Mouse (Mus musculus) testis, adult 2 months (tissue): Measurements from ENCODE around the gene Wwtr1. TPM values are rescaled to one million over a fixed set of nuclear protein-coding genes. Genes with fewer than 3 reads are reported as not detected.

Experiments used
- H3K27ac ChIP-seq: fragments of 200-500 bp; 2 replicates; pipeline ENCODE4 v1.5.1; 2012; ENCODE audit warnings: low read depth, low read length; ENCODE audit not compliant: control insufficient read depth, insufficient read depth
- H3K27me3 ChIP-seq: fragments of 200-500 bp; 2 replicates; pipeline ENCODE4 v1.6.1; 2012; ENCODE audit warnings: mild to moderate bottlenecking, low read length, moderate library complexity; ENCODE audit not compliant: control insufficient read depth, insufficient read depth
- H3K36me3 ChIP-seq: fragments of 200-500 bp; 2 replicates; pipeline ENCODE4 v1.6.1; 2012; ENCODE audit warnings: mild to moderate bottlenecking, low read length; ENCODE audit not compliant: control insufficient read depth, insufficient read depth
- H3K4me1 ChIP-seq: fragments of 200-500 bp; 2 replicates; pipeline ENCODE4 v1.6.1; 2012; ENCODE audit warnings: low read length; ENCODE audit not compliant: control insufficient read depth, insufficient read depth
- H3K4me3 ChIP-seq: fragments of 200-500 bp; 2 replicates; pipeline ENCODE4 v1.5.1; 2012; ENCODE audit warnings: low read depth, mild to moderate bottlenecking, low read length, moderate library complexity, mixed read lengths; ENCODE audit not compliant: control insufficient read depth
- CTCF ChIP-seq: fragments of 200-500 bp; IDR thresholded peaks from 2 replicates; pipeline ENCODE4 v1.5.1; 2012; ENCODE audit warnings: low read depth, mild to moderate bottlenecking, inconsistent platforms, low read length, moderate library complexity; ENCODE audit not compliant: control insufficient read depth, insufficient read depth, insufficient replicate concordance
- POLR2A ChIP-seq: fragments of 200-500 bp; IDR thresholded peaks from 2 replicates; pipeline ENCODE4 v1.6.1; 2012; ENCODE audit warnings: low read depth, mild to moderate bottlenecking, inconsistent platforms, low read length, moderate library complexity; ENCODE audit not compliant: control insufficient read depth
- polyA plus RNA-seq: library from polyadenylated mRNA; depleted of rRNA; stranded (reverse); fragments of >200 nt; gene quantifications from 2 replicates; pipeline ENCODE4 v1.2.3, GENCODE M21; 2012

Wwtr1 gene
- polyA plus RNA-seq, 1 experiment, result 23.0 TPM

DNA sequence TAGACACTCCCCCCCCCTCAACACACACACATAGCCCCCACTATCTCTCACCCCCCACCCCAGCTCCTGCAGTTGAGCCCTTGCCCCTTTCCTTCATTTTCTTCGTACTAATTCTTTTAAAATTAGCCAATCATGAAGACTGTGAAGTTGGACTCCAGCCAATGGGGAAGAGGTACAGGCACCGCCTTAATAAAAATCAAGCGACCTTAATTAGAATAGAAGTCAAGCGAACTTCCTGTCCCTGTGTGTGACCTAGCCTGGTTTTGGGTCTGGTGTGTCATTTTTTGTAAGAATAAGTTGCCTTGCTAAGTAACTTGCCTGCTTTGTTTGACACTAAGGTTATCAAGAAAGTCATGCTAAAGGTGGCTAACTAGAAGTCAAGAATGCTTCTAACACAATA is 26.9 kb upstream of the Wwtr1 start:
- TF ChIP-seq POLR2A, result no peak
- TF ChIP-seq CTCF, result no peak
- Histone ChIP-seq H3K27me3 (no peaks in the 10 kb centered on the region), H3K4me3 (no peak overlapping the region), H3K36me3 (no peaks in the 10 kb centered on the region), H3K27ac (no peak overlapping the region), H3K4me1 (no peaks in the 10 kb centered on the region)

DNA sequence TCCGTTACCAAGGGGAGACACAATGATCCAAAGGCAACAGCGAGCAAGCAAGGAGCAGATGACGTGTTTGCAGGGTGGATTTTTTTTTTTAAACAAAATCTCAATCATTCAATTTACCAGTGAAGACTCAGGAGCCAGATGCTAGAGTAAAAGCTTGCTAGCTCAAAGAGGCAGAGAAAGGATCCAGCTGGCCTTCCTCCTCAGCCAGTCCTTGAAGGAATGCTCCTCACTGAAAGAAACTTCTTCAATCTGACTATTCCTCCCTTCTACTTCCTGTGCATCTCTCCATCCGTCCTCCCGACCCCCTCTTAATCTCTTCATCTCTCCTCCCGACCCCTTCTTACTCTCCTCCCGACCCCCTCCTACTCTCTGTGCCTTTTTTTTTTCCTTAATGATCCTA is 20.9 kb upstream of the Wwtr1 start:
- no peak overlapping the region for H3K4me3 ChIP-seq
- TF ChIP-seq POLR2A, result no peak
- TF ChIP-seq CTCF, result no peak
- no peak overlapping the region for H3K27ac ChIP-seq
- H3K4me1 ChIP-seq, result no peaks in the 10 kb centered on the region
- H3K27me3 ChIP-seq, result no peaks in the 10 kb centered on the region
- H3K36me3 ChIP-seq, result no peaks in the 10 kb centered on the region

- no peaks in the 10 kb centered on the region for H3K36me3 ChIP-seq
- no peak overlapping the region for H3K4me3 ChIP-seq
- TF ChIP-seq POLR2A (no peak), CTCF (no peak)
- no peak overlapping the region for H3K27ac ChIP-seq
- no peaks in the 10 kb centered on the region for H3K27me3 ChIP-seq
- no peaks in the 10 kb centered on the region for H3K4me1 ChIP-seq
Measured at GRCm38 (mm10) chr3:57595506-57595905, 19.8 kb upstream of the Wwtr1 start.

GRCm38 (mm10) chr3:57585967-57586366 is 10.3 kb upstream of the Wwtr1 start:
- Histone ChIP-seq H3K27me3 (no peaks in the 10 kb centered on the region), H3K27ac (no peak overlapping the region), H3K36me3 (no peaks in the 10 kb centered on the region), H3K4me1 (no peaks in the 10 kb centered on the region), H3K4me3 (no peak overlapping the region)
- TF ChIP-seq CTCF (no peak), POLR2A (no peak)

DNA sequence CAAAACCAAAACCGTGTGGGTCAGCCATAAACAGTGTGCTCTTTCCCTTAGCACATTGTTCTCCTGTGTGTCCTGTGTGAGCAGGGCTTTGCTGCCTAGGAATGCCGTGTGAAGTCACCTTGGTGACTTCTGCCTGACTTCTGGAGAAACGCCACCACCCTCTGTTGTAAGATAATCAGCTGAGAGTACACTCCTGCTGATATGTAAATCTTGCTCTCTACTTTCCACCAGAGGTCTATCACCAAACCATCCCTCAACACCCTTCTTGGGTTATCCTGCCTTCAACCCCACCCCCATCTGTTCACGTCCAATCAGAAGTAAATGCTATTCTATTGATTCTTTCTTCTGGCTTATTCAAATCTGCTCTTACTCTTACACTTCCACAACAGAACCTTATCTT is 7.8 kb upstream of the Wwtr1 start:
- H3K27ac ChIP-seq, result no peak overlapping the region
- no peaks in the 10 kb centered on the region for H3K36me3 ChIP-seq
- H3K4me1 ChIP-seq, result no peaks in the 10 kb centered on the region
- no peaks in the 10 kb centered on the region for H3K27me3 ChIP-seq
- TF ChIP-seq POLR2A (no peak), CTCF (no peak)
- no peak overlapping the region for H3K4me3 ChIP-seq

GRCm38 (mm10) chr3:57580426-57581195 is 4.9 kb upstream of the Wwtr1 start:
- H3K36me3 ChIP-seq, result no peaks in the 10 kb centered on the region
- H3K4me1 ChIP-seq, result peaks cover 6% of the 10 kb centered on the region
- no peak for TF ChIP-seq POLR2A
- no peak for TF ChIP-seq CTCF
- peaks cover 3% of the 10 kb centered on the region; the same call in 1 of the 2 replicates for H3K27me3 ChIP-seq
- no peak overlapping the region for H3K27ac ChIP-seq
- H3K4me3 ChIP-seq, result no peak overlapping the region

DNA sequence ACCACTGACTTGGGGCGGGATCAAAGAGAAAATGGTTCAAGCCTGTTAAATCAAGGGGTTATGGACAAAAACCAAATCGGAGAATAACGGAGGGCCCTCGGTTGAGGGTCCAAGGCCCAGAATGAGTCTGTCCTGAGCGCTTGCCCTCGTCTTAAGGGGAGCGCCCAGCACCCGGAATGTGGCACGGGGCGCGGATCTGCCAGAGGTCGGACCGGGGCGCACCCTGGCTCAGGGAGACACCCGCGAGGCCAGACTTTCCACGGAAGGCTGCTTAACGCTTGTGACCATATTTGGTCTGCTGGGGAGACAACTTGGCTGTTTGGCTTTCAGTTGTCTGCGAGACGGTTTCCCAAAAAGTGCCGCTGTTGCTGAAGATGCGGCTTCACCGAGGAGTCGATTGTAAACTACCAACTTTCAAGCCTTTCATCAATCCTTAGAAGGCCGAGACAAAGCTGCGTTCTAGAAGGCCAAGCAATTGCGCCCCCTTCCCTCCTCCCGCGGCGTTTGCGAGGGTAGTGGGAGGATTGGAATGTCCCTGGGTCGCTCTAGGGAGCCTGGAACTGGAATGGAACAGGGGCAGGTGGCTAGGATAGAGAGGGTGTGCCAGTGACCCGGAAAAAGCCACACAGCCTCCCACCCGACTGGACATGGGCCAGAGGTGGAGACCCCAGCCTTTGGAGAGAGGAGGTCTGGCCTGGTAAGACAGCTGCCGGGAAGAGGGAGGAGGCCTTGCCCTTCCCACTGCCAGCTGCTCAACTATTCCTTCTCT is 530 bp upstream of the Wwtr1 start:
- H3K27ac ChIP-seq, result peak overlapping the region; percentile 91
- peaks cover 6% of the 10 kb centered on the region for H3K27me3 ChIP-seq
- peak overlapping the region; percentile 88 for H3K4me3 ChIP-seq
- no peaks in the 10 kb centered on the region for H3K36me3 ChIP-seq
- peaks cover 14% of the 10 kb centered on the region for H3K4me1 ChIP-seq
- TF ChIP-seq CTCF, result no peak
- TF ChIP-seq POLR2A, result peak; percentile 33; the same call in 1 of the 2 replicates
